Mouse (Mus musculus) left cerebral cortex, postnatal 25 days (tissue): ENCODE results near the gene Atp2b4. TPM values are rescaled to one million over a fixed set of nuclear protein-coding genes. Genes with fewer than 3 reads are reported as not detected.
"Not testable (repeated sequence)": the region's sequence is repeated elsewhere in the genome, so short reads cannot be mapped to it uniquely, and the experiment has no call there.

Experiments used
- DNase-seq, 2 experiments: peaks; one replicate each; pipeline ENCODE4 v3.0.0; 2022; ENCODE audit warnings: low spot score in 2 of 2, mixed read lengths in 1 of 2
- intact Hi-C: fragments of 180-260 bp; cut with DNase I; formaldehyde crosslinking; loops from one replicate; pipeline ENCODE4 v1.15.1; 2025
- microRNA-seq, 2 experiments: library from miRNA; unstranded; fragments of <30 nt; microRNA quantifications; one replicate each; pipeline ENCODE4 v1.2.0; 2022
- total RNA-seq, 2 experiments: library from RNA; stranded (reverse); gene quantifications; 2 replicates each; pipeline ENCODE4 v1.2.3; 2021

Gene Atp2b4
- total RNA-seq, 2 experiments from 2014 or later = 201 to 257 TPM

- intact Hi-C loops = no loop called here
- DNase-seq = no peak
Measured at GRCm38 (mm10) chr1:133667721-133668120, 133.1 kb downstream of the Atp2b4 start.

DNA sequence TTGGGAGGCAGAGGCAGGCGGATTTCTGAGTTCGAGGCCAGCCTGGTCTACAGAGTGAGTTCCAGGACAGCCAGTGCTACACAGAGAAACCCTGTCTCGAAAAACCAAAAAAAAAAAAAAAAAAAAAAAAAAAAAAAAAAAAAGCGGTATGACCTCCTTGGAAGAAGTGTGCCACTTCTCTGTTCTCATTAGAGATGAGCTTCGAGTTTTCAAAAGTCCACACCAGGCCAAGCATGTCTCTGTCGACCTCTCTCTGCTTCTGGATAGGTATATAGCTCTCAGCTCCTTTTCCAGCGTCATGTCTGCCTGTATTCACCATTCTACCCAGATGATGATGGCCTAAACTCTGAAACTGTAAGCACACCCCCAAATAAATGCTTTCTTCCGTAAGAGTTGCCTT, 135.1 kb downstream of the Atp2b4 start:
- intact Hi-C loops, DNase-seq: not testable (repeated sequence)

- intact Hi-C loops = loop anchor here (5.0 kb wide), 1 partner anchor 243 kb away; the partner anchor contains the start of gene Optc
- DNase-seq = no peak
Measured at GRCm38 (mm10) chr1:133664203-133664970, 136.5 kb downstream of the Atp2b4 start.

DNA sequence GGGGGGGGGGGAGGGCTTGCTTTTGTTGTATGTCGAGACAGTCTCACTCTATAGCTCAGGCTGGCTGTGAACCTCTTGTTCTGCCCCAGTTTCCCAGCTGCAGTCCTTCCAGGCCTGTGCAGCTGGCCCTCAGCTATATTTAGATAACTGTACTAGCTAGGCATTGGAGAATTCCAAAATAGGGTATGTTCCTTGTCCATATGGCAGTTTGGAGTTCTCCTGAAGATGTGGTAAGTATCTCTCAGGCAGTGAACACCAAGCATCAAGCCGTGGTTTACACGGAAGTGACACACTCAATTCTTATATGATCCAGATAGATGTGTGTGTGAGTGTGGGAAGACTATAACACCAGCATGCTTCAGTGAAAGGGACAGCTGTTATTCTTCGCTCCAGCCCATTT, 137.4 kb downstream of the Atp2b4 start:
- DNase-seq = peak; percentile 29 to 87
- intact Hi-C loops = loop anchor here (5.0 kb wide), 1 partner anchor 244 kb away; the partner anchor contains the start of gene Optc

DNA sequence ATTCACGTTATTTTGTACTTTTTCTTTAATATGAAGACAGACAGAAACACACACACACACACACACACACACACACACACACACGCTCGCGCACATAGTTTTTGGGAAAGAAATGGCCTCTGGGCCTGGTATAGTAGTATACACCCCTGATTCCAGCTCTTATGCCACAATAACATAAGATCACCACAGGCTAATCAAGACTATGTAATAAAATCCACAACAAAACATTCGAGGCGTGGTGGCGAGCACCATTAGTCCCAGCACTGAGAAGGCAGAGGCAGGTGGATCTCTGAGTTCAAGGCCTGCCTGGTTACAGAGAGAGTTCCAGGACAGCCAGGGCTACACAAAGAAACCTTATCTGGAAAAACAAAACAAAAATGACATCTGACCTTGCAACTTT, 137.9 kb downstream of the Atp2b4 start:
- DNase-seq = no peak
- intact Hi-C loops = loop anchor here (5.0 kb wide), 1 partner anchor 244 kb away; the partner anchor contains the start of gene Optc

GRCm38 (mm10) chr1:133661203-133661933, 139.5 kb downstream of the Atp2b4 start, which contains the start of gene Gm38394:
Gm38394 (minus strand) TSS chr1:133661318.
- intact Hi-C loops = loop anchor here (5.0 kb wide), 1 partner anchor 246 kb away; the partner anchor contains the start of gene Optc

GRCm38 (mm10) chr1:133660466-133661202, 140.2 kb downstream of the Atp2b4 start, which contains the start of gene Zbed6:
Zbed6 (minus strand) TSS chr1:133660885.
- DNase-seq = peak; percentile 58 to 60
- intact Hi-C loops = loop anchor here (5.0 kb wide), 1 partner anchor 247 kb away; the partner anchor contains the start of gene Optc

More at GRCm38 (mm10) chr1:133661203-133661933, 139.5 kb downstream of the Atp2b4 start, which contains the start of gene Gm38394:
- peak; percentile 95 to 96 for DNase-seq

DNA sequence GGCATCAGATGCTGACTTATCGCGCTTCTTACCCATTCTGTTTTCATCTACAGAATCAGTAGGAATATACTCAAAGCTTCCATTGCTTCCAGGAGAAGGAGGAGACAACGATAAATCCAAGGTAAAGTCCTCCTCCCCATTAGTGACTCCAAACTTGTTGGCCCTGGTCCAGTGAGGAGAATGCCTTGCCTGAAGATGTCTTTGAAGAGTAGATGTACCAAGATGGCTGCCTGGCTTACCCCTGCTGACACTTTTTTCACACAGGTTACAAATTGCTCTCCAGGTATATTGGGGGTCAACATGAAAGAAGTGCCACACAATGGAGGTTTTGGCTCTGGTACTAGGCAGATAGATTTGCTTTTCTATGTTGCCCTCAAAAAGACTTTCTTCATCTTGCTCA, 142.0 kb downstream of the Atp2b4 start:
- no peak for DNase-seq
- intact Hi-C loops = no loop called here

GRCm38 (mm10) chr1:133656811-133657210, 144.0 kb downstream of the Atp2b4 start:
- intact Hi-C loops = no loop called here
- DNase-seq = no peak

GRCm38 (mm10) chr1:133653033-133653432, 147.8 kb downstream of the Atp2b4 start:
- intact Hi-C loops = no loop called here
- DNase-seq = no peak

- DNase-seq = no peak
- intact Hi-C loops = no loop called here
Measured at GRCm38 (mm10) chr1:133650288-133651055, 150.4 kb downstream of the Atp2b4 start.

Small RNA genes lying within 50 kb of the gene (microRNA-seq; reads per million reads assigned to microRNA genes)
- 0.34 to 2.2 reads per million in 2 experiments for gene Mir6903

Other genes with a start within 250 kb of the Atp2b4 start
- gene Snrpe, start 190.8 kb downstream of the Atp2b4 start, total RNA-seq = 10 to 100 TPM; 58.8 to 61.6 TPM
- gene Zbed6, start 140.2 kb downstream of the Atp2b4 start, total RNA-seq = 1 to 10 TPM; 4.8 to 9.0 TPM
- gene Gm38394, start 139.7 kb downstream of the Atp2b4 start, total RNA-seq = 10 to 100 TPM; 21.6 to 32.3 TPM
- under 1 TPM; 0.16 to 0.41 TPM for gene Lax1, start 110.9 kb downstream of the Atp2b4 start, total RNA-seq
- gene Optc, start 107.0 kb upstream of the Atp2b4 start, total RNA-seq = 1 to 10 TPM in 1 of 2 experiments, under 1 TPM in 1; 0.94 to 2.8 TPM
- 1 to 10 TPM; 7.9 to 9.0 TPM for gene Prelp, start 120.4 kb upstream of the Atp2b4 start, total RNA-seq
- 10 to 100 TPM; 17.0 to 22.0 TPM for gene Fmod, start 236.2 kb upstream of the Atp2b4 start, total RNA-seq